Mouse (Mus musculus) left cerebral cortex, postnatal 36 days (tissue): ENCODE measurements around the gene Ltb. TPM values are rescaled to one million over a fixed set of nuclear protein-coding genes. Genes with fewer than 3 reads are reported as not detected.

ENCODE experiments used
- DNase-seq, 2 experiments: peaks; one replicate each; pipeline ENCODE4 v3.0.0; 2021 to 2022; ENCODE audit warnings: low spot score in 2 of 2, mixed read lengths in 1 of 2
- intact Hi-C: fragments of 180-260 bp; cut with DNase I; formaldehyde crosslinking; loops from one replicate; pipeline ENCODE4 v1.15.1; 2025
- total RNA-seq, 2 experiments: library from RNA; stranded (reverse); gene quantifications; 2 replicates each; pipeline ENCODE4 v1.2.3; 2021

Gene Ltb
- total RNA-seq, 2 experiments from 2014 or later: 1.1 to 1.3 TPM

GRCm38 (mm10) chr17:35164218-35164567, 30.0 kb upstream of the Ltb start:
- intact Hi-C loops: loop anchor here (1.0 to 2.0 kb wide), 2 partner anchors 29 to 73 kb away; partner anchors contain the start of gene Bag6
- no peak for DNase-seq

- DNase-seq: peak; percentile 99
- intact Hi-C loops: loop anchor here (1.0 to 2.0 kb wide), 2 partner anchors 30 to 72 kb away; partner anchors contain the start of gene Bag6
Measured at GRCm38 (mm10) chr17:35164568-35165450, 29.4 kb upstream of the Ltb start, which contains the start of gene Prrc2a. TSS of gene Prrc2a (minus strand) at chr17:35164897.

- DNase-seq: no peak
- intact Hi-C loops: loop anchor here (2.0 kb wide), 1 partner anchor 71 kb away; no protein-coding TSS in a partner anchor
Measured at GRCm38 (mm10) chr17:35165451-35166155, 28.6 kb upstream of the Ltb start.

- intact Hi-C loops: no loop called here
- DNase-seq: peak in 1 of 2 experiments; percentile 46
Measured at GRCm38 (mm10) chr17:35166352-35167035, 27.7 kb upstream of the Ltb start.

GRCm38 (mm10) chr17:35167794-35168193, 26.4 kb upstream of the Ltb start:
- intact Hi-C loops: no loop called here
- DNase-seq: no peak

GRCm38 (mm10) chr17:35168541-35169207, 25.6 kb upstream of the Ltb start:
- no peak for DNase-seq
- intact Hi-C loops: no loop called here

- peak in 1 of 2 experiments; percentile 62 for DNase-seq
- intact Hi-C loops: no loop called here
Measured at GRCm38 (mm10) chr17:35172445-35173234, 21.6 kb upstream of the Ltb start.

GRCm38 (mm10) chr17:35173329-35173728, 20.9 kb upstream of the Ltb start:
- intact Hi-C loops: no loop called here
- no peak for DNase-seq

- intact Hi-C loops: no loop called here
- no peak for DNase-seq
Measured at GRCm38 (mm10) chr17:35174201-35174977, 19.9 kb upstream of the Ltb start.

GRCm38 (mm10) chr17:35175382-35175781, 18.9 kb upstream of the Ltb start:
- no peak for DNase-seq
- intact Hi-C loops: no loop called here

- DNase-seq: no peak
- intact Hi-C loops: no loop called here
Measured at GRCm38 (mm10) chr17:35175968-35176367, 18.3 kb upstream of the Ltb start, which contains the start of gene Aif1. TSS of gene Aif1 (minus strand) at chr17:35176068.

- peak in 1 of 2 experiments; percentile 49 for DNase-seq
- intact Hi-C loops: loop anchor here (2.0 kb wide), 1 partner anchor 54 kb away; the partner anchor contains the start of gene Atp6v1g2
Measured at GRCm38 (mm10) chr17:35178528-35178927, 15.7 kb upstream of the Ltb start.

GRCm38 (mm10) chr17:35180093-35180492, 14.1 kb upstream of the Ltb start:
- intact Hi-C loops: no loop called here
- DNase-seq: no peak

GRCm38 (mm10) chr17:35185639-35186611, 8.3 kb upstream of the Ltb start:
- no peak for DNase-seq
- intact Hi-C loops: no loop called here

GRCm38 (mm10) chr17:35186681-35187080, 7.6 kb upstream of the Ltb start:
- intact Hi-C loops: no loop called here
- no peak for DNase-seq

GRCm38 (mm10) chr17:35187345-35187744, 6.9 kb upstream of the Ltb start:
- intact Hi-C loops: no loop called here
- no peak for DNase-seq
